Mouse (Mus musculus) midbrain, embryonic 16.5 days (tissue): ENCODE measurements around the gene Pim1. TPM values are rescaled to one million over a fixed set of nuclear protein-coding genes. Genes with fewer than 3 reads are reported as not detected.

Experiments
- ATAC-seq: fragments of 200-750 bp; cut with Nextera tagmentation; 2 replicates; pipeline ENCODE4 v1.8.0; 2017; ENCODE audit warnings: moderate TSS enrichment
- H3K27ac ChIP-seq: fragments of 300-500 bp; sonication (generic); 2 replicates; pipeline ENCODE4 v1.5.1; 2014; ENCODE audit warnings: mild to moderate bottlenecking, low read length, mixed read lengths
- H3K27me3 ChIP-seq: fragments of 300-500 bp; sonication (generic); 2 replicates; pipeline ENCODE4 v1.6.1; 2014; ENCODE audit warnings: low read depth, low read length, mixed read lengths; ENCODE audit not compliant: control insufficient read depth, insufficient read depth
- H3K36me3 ChIP-seq: fragments of 300-500 bp; sonication (generic); 2 replicates; pipeline ENCODE4 v1.6.1; 2014; ENCODE audit warnings: mild to moderate bottlenecking, low read length, moderate library complexity, mixed read lengths; ENCODE audit not compliant: control insufficient read depth, insufficient read depth
- H3K4me1 ChIP-seq: fragments of 300-500 bp; sonication (generic); 2 replicates; pipeline ENCODE4 v1.6.1; 2014; ENCODE audit warnings: mild to moderate bottlenecking, low read length, mixed read lengths; ENCODE audit not compliant: control insufficient read depth, insufficient read depth
- H3K4me2 ChIP-seq: fragments of 300-500 bp; sonication (generic); 2 replicates; pipeline ENCODE4 v1.6.1; 2014; ENCODE audit warnings: mild to moderate bottlenecking, low read length, mixed read lengths
- H3K4me3 ChIP-seq: fragments of 300-500 bp; sonication (generic); 2 replicates; pipeline ENCODE4 v1.5.1; 2014; ENCODE audit warnings: low read depth, mild to moderate bottlenecking, low read length, moderate library complexity, mixed read lengths
- H3K9ac ChIP-seq: fragments of 300-500 bp; sonication (generic); 2 replicates; pipeline ENCODE4 v1.6.1; 2014; ENCODE audit warnings: low read depth, low read length, mixed read lengths
- H3K9me3 ChIP-seq: fragments of 300-500 bp; sonication (generic); replicated peaks from 2 replicates; pipeline ENCODE4 v1.6.1; 2014; ENCODE audit warnings: mild to moderate bottlenecking, low read length, mixed read lengths; ENCODE audit not compliant: control insufficient read depth, poor library complexity, severe bottlenecking
- WGBS: fragments of 180-500 bp; shearing (Covaris S2); extraction: QIAGEN DNeasy Blood & Tissue Kit; methylation state at CpG from one replicate; pipeline ENCODE4 v1.1.7; 2014; 5-methylcytosine and 5-hydroxymethylcytosine counted together
- polyA plus RNA-seq: library from polyadenylated mRNA; unstranded; fragments of >200 nt; fragmentation: Nextera tagmentation; extraction: Ambion mirVana; gene quantifications from 2 replicates; pipeline ENCODE4 v1.2.1, GENCODE M21; 2015

Pim1 gene
- polyA plus RNA-seq, 1 experiment from 2014 or later = 7.3 TPM

GRCm38 (mm10) chr17:29525613-29526012 lies 35.1 kb downstream of the Pim1 start:
- Histone ChIP-seq H3K27ac (no peak overlapping the region), H3K4me3 (no peak overlapping the region), H3K9me3 (peaks cover 3% of the 10 kb centered on the region; the same call in 1 of the 2 replicates), H3K4me2 (no peak overlapping the region), H3K27me3 (no peaks in the 10 kb centered on the region), H3K9ac (no peak overlapping the region), H3K4me1 (no peaks in the 10 kb centered on the region), H3K36me3 (no peaks in the 10 kb centered on the region)
- WGBS = 85% methylated on average over 2 of the region's 2 CpGs
- ATAC-seq = no peak

- Histone ChIP-seq H3K36me3 (no peaks in the 10 kb centered on the region), H3K4me3 (no peak overlapping the region), H3K9ac (no peak overlapping the region), H3K4me2 (no peak overlapping the region), H3K27me3 (no peaks in the 10 kb centered on the region), H3K9me3 (peaks cover 3% of the 10 kb centered on the region; the same call in 1 of the 2 replicates), H3K27ac (no peak overlapping the region), H3K4me1 (no peaks in the 10 kb centered on the region)
- no peak for ATAC-seq
- WGBS = 87% methylated on average over 8 of the region's 8 CpGs
Measured at GRCm38 (mm10) chr17:29528568-29529187, 38.1 kb downstream of the Pim1 start.

GRCm38 (mm10) chr17:29530508-29530907 lies 40.0 kb downstream of the Pim1 start:
- WGBS = 80% methylated on average over 6 of the region's 6 CpGs
- Histone ChIP-seq H3K4me1 (no peaks in the 10 kb centered on the region), H3K27ac (no peak overlapping the region), H3K4me2 (no peak overlapping the region), H3K36me3 (no peaks in the 10 kb centered on the region), H3K27me3 (no peaks in the 10 kb centered on the region), H3K9ac (no peak overlapping the region), H3K4me3 (no peak overlapping the region), H3K9me3 (peaks cover 3% of the 10 kb centered on the region; the same call in 1 of the 2 replicates)
- no peak for ATAC-seq

- Histone ChIP-seq H3K9ac (no peak overlapping the region), H3K27me3 (no peaks in the 10 kb centered on the region), H3K27ac (no peak overlapping the region), H3K4me1 (no peaks in the 10 kb centered on the region), H3K9me3 (0 out of 2 replicates have a peak, but pooled peaks cover 2% of the 10 kb centered on the region), H3K36me3 (no peaks in the 10 kb centered on the region), H3K4me2 (no peak overlapping the region), H3K4me3 (no peak overlapping the region)
- no peak for ATAC-seq
- 78% methylated on average over 9 of the region's 9 CpGs for WGBS
Measured at GRCm38 (mm10) chr17:29531278-29531677, 40.7 kb downstream of the Pim1 start.

- no peak overlapping the region for H3K4me3 ChIP-seq
- H3K27ac ChIP-seq = no peak overlapping the region
- no peak overlapping the region for H3K4me2 ChIP-seq
- no peaks in the 10 kb centered on the region for H3K4me1 ChIP-seq
- H3K9ac ChIP-seq = no peak overlapping the region
- no peaks in the 10 kb centered on the region for H3K27me3 ChIP-seq
- 60% methylated on average over 10 of the region's 10 CpGs for WGBS
- no peak for ATAC-seq
- H3K9me3 ChIP-seq = 0 out of 2 replicates have a peak, but pooled peaks cover 2% of the 10 kb centered on the region
- H3K36me3 ChIP-seq = no peaks in the 10 kb centered on the region
Measured at GRCm38 (mm10) chr17:29531757-29532384, 41.3 kb downstream of the Pim1 start.

- Histone ChIP-seq H3K27me3 (no peaks in the 10 kb centered on the region), H3K9me3 (0 out of 2 replicates have a peak, but pooled peaks cover 2% of the 10 kb centered on the region), H3K4me2 (no peak overlapping the region), H3K36me3 (no peaks in the 10 kb centered on the region), H3K4me1 (no peaks in the 10 kb centered on the region), H3K4me3 (no peak overlapping the region), H3K9ac (no peak overlapping the region), H3K27ac (no peak overlapping the region)
- ATAC-seq = no peak
- WGBS = 91% methylated on average over 11 of the region's 11 CpGs
Measured at GRCm38 (mm10) chr17:29533866-29534265, 43.3 kb downstream of the Pim1 start.

- no peaks in the 10 kb centered on the region for H3K36me3 ChIP-seq
- H3K9ac ChIP-seq = no peak overlapping the region
- WGBS = 90% methylated on average over 8 of the region's 8 CpGs
- no peak for ATAC-seq
- 0 out of 2 replicates have a peak, but pooled peaks cover 2% of the 10 kb centered on the region for H3K9me3 ChIP-seq
- H3K4me3 ChIP-seq = no peak overlapping the region
- no peaks in the 10 kb centered on the region for H3K4me1 ChIP-seq
- no peak overlapping the region for H3K27ac ChIP-seq
- no peak overlapping the region for H3K4me2 ChIP-seq
- H3K27me3 ChIP-seq = no peaks in the 10 kb centered on the region
Measured at GRCm38 (mm10) chr17:29540426-29540825, 49.9 kb downstream of the Pim1 start.

- Histone ChIP-seq H3K9ac (no peak overlapping the region), H3K9me3 (no peaks in the 10 kb centered on the region), H3K36me3 (no peaks in the 10 kb centered on the region), H3K4me3 (no peak overlapping the region), H3K27me3 (no peaks in the 10 kb centered on the region), H3K4me1 (no peaks in the 10 kb centered on the region), H3K4me2 (no peak overlapping the region), H3K27ac (no peak overlapping the region)
- no peak for ATAC-seq
- WGBS = 80% methylated on average over 14 of the region's 14 CpGs
Measured at GRCm38 (mm10) chr17:29541419-29541818, 50.9 kb downstream of the Pim1 start.
